Mouse (Mus musculus) heart, adult 9 months (tissue): ENCODE results near the gene Mgst2.
A peak's percentile ranks its signal among the peaks of the same experiment; 100 is the strongest.

Source experiments
- DNase-seq, 2 experiments: peaks; one replicate each; pipeline ENCODE4 v3.0.0; 2022; ENCODE audit warnings: low spot score in 2 of 2

Mgst2 gene

DNA sequence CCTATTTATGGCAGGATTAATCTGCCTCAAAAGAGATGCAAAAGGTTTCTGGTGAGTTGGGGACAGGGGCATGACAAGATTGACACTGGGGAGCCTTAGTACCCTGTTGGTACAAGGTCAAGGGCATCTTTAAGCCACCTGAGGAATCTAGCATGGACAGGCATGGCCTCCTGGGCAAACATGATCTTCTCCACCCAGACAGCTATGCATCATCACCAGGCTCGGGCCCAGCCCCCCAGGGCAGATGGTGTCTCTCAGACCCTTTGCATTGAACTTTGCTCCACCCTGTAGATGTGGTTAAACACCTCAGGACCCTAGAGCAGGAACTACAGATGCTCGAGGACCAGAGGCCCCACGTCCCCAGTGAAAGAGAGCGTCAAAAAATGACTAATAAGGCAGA, at the start of gene Mgst2:
TSS of gene Mgst2 (plus strand) at position 301 of the 400 bp plus-strand sequence.
- DNase-seq: no peak

DNA sequence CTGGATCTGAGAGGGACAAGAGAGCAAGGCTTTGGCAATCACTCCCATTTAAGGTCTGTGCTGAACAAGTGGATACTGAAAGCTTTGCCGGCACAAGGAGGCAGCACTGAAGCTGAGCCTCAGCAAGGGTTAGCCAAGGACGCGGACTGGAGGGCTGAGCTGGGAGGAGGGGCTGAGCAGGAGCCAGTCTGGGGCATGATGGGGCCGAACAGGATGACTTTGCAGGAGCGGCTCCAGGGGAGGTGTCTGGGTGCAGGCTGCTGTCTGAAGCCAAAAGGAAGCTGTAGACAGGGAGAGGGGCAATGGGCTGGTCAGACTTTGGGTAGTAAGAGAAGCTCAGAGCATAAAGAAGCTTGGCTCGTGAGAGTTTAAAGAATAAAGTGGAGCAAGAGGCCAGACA, 48.2 kb upstream of the Mgst2 start:
- peak; percentile 75 for DNase-seq

DNA sequence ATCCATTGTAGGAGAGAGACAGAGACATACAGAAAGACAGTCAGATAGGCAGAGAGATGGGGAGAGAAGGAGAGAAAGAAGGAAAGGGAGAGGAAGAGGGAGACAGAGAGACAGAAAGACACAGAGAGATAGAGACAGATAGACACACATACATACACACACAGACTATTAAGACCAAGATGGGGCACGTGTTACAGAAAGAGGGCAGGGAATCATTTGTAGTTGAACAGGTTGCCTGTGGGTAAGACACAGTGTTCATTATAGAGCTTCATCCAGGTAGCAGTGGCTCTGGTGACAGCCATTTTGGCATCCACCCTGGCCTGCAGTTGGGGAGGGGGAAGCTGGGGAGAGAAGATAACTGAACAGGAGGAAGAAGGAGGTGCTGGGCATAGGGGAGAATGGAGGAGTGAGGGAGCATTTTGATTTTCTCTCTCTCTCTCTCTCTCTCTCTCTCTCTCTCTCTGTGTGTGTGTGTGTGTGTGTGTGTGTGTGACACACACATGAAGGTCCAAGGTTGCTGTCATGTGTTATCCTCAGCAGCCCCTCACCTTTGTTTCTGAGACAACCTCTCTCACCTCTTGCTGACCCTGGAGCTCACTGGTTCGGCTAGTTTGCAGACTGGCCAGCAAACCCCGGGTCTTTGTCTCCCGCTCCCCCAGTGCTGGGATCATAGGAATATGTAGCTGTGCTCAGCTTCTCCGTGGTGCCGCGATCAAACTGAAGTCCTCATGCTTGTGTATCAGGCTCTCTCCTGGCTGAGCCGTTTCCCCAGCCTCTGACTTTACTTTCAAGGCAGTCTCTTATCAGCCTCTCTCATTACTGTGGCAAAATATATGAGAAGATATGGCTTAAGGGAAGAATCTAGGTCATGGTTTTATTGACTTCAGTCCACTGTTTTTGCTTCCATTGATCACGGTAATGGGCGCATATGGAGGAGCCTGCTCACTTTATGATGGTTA, 47.5 kb upstream of the Mgst2 start:
- DNase-seq: no peak

DNA sequence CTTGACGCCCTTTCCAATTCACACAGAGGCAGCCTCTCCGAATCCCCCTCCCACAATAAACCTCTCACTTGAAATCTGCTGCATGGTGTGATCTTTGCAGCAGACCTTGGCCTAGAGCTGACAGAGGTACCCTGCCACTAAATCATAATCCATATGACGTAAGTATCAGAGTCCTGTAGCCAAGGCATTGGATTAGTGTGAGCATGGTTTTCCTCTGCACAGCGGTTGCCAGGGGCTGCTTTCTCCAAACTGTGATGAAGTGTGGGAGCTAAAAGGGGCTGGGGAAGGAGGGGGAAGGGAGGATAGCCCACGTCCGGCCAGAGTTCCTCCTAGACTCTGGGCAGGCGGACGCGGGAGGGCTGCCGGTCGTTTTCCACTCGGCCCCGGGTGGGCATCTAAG, 45.9 kb upstream of the Mgst2 start:
- no peak for DNase-seq

DNA sequence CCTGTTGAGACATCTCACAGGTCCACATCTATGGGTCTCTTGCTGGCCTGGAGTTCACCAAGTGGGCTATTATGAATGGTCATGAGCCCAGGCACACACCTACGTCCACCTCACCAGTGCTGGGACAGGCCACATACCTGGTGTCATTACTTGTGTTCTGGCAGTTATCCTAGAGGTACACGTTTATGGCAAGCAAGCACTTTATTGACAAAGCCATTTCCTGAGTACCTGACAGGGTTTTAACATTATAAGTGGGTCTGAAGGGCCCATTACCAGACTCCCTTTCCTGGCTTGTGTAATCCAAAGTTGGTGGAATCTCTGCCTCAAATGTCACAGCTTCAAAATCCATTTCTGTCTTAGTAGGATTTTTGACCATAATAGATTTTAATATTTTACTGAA, 36.2 kb upstream of the Mgst2 start:
- DNase-seq: no peak

DNA sequence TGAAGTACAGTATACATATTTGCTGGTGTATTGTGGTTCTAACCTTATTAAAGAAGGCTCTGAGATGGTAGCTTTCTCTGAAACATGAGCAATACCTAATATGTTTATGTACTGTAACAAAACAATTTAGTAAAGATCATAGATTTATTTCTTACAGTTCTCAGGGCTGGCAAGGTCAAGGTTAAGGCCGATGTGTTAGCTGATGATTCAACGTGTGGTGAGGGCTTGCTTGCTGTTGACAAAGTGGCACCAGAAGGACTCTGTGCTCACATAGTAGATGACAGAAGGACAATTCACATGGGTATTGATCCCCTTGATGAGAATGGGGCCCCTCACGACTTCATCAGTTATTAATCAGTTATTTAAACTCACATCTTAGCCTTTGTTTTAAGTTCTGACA, 32.4 kb upstream of the Mgst2 start:
- DNase-seq: no peak

DNA sequence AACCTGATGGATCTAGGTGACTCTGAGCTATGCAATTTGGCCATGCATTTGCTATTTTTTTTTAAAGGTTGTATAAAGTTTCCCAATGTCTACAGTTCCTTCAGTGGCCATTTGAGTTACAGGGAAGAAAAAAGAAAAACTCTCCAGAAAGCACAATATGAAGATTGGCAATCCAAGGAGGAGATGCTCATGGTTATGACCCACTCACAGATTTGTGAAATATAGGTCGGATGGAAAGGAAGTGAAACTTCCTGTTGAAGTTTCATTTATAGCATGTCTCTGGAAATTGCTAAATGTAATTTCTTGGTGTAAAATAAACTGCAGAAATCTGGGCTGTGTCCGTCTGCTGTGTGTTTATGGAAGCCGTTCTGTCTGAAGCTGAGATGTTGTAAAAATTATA, 31.2 kb upstream of the Mgst2 start:
- no peak for DNase-seq

DNA sequence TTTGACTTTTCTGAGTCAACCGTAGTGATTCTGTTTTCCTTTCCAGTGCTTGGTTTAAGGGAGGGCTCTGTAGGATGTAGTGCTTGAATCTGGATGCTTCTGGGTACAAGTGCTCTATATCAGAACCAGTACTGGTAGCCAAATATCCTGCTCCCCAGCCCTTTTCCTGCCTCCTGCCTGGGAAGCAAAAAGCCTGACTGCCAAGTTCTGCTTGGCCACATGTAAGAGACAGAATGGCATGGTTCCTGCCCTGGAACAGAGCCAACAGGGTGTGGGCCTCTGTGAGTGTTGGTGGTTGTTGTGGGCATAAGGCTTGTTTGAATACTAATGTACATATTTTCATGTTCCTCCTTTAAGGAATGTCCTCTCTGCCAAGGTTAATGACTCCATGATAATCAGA, 29.4 kb upstream of the Mgst2 start:
- no peak for DNase-seq

DNA sequence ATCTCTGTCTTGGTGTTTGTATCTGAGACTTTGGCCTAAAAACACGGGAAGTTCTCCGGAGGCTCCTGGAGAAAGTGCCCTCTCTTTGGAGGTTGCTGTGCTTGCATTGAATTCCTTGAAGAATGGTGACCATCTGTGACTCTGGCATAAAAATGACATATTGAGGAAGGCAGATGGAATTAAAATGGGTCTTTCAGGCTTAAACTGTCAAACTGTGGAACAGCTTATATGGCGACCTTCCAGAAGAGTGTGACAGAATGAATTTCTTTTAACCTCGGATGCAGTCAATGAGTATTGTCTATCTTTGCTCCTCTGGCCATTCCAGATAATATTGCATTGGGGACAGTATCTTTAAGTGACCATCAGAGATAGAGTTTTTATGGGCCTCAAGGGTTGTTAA, 28.2 kb upstream of the Mgst2 start:
- DNase-seq: no peak

DNA sequence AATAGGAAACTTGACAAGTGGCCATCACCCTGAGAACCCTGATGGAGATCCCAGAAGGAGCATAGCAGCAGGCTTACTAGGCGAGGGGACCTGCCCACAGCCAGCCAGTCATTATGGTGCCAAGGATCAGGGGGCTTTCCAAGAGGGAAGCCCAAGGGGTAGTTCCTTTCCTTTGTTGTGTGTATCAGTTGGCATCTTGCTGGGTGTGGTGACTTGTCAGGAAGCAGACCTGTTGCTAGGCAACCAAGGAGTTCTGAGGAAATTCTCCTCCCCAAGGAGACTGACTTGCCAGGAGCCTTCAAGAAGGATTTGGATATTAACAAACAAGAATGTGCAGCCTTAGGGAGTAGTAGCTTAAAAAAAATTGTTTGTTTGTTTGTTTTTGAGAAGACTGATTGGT, 25.7 kb upstream of the Mgst2 start:
- DNase-seq: peak; percentile 64 to 76

DNA sequence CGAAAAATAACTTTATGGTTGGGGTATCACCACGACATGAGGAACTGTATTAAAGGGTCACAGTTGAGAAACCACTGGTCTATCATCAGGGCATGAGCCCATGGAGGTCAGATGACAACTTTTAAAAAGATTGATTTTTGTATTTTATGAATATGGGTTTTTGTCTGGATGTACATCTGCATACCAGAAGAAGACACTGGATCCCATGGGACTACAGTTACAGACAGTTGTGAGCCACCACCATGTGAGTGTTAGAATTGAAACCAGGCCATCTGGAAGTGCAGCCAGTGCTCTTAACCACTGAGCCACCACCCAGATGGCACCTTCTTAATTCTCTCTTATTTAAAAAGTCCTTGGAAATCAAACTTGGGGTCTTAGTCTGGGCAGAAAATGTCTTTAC, 24.2 kb upstream of the Mgst2 start:
- DNase-seq: no peak

DNA sequence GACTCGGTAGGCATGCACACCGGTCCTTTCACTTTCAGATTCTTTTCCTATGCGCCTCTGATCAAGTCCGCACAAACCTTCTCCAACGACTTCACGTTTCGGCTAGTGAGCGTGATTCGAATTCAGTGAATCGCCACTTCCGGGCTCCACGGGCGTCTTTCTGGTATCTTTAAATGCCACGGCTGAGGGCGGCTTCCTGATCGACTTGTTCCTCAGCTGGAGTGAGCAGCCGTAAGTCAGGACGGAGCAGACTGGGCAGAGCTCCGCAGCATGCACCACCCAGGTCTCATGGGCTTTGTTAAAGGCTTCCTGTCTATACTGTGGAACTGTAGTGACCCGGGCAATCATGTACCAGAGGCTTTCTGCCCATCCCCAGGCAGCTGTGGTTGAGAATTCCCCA, 23.5 kb upstream of the Mgst2 start:
- no peak for DNase-seq

DNA sequence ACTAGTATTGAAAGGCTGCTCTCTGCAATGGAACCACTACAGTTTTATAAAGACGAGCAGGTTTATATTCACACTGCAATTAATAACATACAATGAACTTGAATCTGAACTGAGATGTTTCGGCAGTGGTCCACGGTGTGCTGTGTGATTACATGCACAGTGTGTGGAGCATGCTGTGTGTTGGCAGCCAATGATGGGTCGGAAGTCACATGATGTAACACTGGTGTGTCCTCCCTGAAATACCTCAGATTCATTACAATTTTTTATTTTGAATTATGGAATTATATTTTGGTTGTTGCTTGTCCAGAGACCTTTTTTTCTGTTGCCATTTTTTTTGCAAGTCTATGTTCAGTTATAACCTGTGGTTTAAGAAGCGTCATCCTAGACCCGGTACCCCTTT, 22.8 kb upstream of the Mgst2 start:
- no peak for DNase-seq

DNA sequence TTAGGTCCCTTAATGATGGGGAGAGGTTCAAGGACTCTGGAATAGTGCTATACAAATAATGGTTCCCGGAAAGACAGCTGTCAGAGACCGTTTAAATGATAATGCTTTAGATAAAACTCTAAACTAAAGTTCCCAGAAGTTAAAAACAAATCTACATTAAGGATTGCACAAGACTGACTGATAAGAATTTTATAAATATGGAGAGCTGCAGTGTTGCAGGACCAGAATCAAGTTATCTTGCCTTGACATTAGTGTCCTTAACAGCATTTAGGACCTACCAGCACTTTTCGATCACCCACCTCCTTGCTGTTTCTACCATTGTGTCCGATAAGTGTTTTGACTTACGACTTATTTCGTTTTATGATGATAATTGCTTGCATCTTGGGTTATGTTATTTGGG, 21.9 kb upstream of the Mgst2 start:
- no peak for DNase-seq

DNA sequence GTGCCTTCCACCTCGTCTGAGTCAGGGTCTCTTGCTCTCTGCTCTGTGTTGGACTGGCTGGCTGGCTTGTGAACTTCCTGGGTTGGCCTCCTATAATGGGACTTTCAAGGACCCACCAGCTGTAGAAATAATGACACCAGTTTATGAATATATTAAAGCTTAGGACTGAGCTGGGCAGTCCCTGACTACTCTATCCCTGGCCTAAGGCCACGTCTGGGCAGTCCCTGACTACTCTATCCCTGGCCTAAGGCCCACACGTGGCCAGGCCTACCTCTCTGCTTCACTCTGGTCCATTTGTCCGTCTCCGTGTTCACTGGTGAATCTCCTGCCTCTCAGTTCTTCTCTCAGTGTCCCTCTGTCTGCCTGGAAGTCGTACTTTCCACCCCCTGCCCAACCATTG, 14.7 kb upstream of the Mgst2 start:
- no peak for DNase-seq

DNA sequence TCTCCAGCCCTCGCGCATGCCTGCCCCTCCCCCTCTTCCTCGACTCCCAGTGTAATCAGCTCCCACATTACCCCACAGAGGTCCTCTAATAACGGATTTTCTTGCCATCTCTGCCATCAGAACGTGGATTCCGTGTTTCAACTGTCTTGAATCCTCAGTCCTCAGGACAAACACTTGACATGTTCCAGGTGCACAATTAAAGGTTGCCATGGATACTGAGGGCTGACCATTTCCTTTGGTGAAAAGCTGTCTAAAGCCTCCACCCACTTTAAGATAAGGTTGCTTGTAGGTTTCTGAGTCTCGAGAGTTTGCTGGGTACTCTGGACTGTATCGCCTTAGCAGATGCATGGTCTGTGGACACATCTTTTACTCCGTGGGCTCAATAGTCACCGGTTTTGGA, 13.9 kb upstream of the Mgst2 start:
- no peak for DNase-seq

DNA sequence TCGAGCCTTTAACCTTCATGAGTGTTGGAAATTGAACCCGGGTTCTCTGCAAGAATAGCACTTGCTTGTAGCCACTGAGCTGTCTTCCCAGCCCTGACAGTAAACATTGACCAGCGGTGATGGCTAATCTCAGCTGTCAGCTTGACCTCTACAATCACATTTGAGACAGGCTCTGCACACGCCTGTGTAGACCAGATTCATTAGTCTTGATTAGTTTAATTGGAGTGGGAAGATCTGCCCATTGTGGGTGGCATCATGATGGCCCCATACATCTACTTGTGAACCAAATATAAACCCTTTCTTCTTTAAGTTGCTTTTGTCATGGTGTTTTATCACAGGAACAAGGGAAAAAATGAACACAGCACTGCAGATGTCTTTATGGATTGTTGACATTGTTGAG, 12.8 kb upstream of the Mgst2 start:
- no peak for DNase-seq

DNA sequence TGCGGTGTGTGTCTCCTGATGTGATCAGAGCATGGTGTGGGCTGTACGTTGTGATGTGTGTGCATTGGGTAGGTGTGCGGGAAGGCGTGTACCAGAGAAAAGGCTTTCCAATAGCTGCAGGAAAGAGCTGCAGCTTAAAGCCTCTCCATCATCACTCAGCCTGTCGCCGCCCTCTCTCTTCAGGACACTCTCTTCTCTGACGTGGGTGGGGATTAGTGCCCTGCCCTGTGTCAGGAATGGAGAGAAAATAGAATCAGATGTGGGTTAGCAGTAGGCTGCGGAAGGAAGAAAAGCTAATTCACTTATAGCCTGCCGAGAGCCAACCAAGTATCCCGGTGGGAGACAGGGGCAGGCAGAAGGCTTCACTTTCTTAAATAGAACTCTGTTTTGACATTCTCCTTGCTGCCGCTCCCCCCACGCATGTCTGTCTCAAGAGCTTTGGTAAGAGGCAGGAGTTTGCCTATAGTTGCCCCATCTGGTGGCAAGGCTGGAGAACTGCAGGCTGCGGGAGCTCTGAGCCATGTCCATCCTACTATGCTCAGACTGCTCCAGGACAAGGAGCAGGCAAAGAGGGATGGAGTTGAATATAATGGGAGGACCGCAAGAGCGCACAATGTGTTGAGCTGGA, 12.0 kb upstream of the Mgst2 start:
- peak; percentile 56 to 73 for DNase-seq

DNA sequence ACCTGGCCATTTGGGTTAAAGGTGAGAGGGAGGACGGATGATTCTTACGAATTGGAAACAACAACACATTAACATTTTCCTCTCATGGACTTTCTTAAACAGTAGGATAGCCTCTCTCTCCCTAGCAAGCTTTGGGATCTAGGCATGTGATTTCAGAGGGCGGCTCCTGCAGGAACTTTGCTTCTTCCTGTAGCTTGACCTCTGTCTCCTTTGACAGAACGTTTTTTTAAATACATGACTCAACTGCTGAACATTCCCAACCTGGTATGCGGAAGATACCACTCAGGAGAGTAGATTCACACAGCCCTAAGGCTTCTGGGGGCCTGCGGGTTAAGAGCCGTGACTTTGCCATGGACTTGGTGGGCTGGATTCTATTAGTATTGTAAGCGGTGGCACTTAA, 10.7 kb upstream of the Mgst2 start:
- peak in 1 of 2 experiments; percentile 47 for DNase-seq

DNA sequence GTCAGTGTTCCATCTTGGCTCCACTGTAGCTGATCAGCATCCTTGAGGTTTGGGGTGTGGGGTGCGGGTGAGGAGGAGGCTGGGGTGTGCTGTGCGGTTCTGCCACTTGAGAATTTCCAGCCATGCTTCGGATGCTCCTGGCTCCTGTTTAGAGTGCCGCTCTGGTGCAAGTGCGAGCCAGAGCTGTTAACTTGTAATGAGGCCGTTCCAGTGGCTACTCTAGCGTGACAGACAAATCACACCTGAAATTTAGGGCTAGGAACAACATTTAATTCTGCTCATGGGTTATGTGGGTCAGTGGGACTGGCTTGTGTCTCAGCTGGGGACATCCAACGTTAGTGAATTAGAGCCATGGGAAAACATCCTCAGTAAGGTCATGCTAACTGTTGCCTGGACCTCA, 10.2 kb upstream of the Mgst2 start:
- DNase-seq: no peak

DNA sequence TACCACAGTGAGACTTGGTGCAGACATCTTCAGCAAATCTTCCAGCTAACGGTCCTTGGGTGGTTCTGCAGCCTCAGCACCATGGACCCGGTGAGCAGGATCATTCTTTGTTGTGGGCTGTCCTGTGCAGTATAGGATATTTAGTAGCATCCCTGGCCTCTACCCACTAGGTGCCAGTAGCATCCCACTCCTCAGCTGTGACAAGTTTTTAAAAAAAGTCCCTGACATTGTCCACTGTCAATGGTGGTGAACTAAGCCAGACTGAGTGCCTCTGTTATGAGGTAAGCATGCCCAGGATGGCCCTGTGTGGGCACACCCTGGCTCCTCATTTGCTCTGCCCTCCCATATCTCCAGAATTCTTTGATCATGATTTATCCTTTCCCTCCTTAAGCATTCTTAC, 9.0 kb upstream of the Mgst2 start:
- no peak for DNase-seq

DNA sequence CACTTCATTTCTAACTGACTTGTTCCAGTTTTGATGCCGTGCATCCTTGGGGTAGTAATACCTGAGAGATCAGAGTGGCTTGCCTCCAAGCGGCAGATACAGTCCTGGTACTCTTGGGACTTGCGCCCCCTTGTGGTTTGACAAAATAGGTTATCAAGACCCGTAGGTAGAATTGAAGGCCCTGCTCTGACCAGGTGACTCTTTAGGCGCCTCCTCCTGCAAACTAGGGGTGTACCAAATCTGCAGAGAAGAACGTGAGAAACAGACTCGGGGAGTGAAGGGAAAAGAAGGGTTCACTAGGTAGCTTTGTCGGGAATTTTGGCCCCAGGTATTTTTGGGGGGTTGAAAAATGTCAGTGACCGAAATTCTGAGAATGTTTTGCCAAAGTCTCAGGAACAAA, 7.9 kb upstream of the Mgst2 start:
- DNase-seq: peak; percentile 68 to 71

DNA sequence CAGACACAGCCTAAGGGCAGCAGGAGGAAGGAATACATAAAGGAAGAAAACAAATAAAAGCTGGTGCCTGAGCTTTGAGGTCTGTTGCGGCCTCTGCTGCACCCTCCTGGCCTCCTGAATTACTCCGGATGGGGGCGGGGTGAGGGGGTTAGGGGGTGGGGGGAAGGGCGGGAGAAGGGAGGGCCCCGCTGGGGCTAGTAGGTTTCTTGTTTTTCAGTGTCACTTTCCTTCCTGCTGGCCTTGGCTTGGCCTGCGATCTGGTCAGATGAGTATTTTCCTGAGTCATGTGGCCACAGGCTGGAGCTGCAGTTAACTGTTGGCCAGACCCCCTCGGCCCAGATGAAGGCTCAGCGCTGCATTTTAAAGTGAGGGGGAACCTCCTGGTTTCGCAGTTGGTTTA, 7.5 kb upstream of the Mgst2 start:
- DNase-seq: peak; percentile 49 to 62
